Mouse (Mus musculus) heart, embryonic 10.5 days (tissue): Measurements from ENCODE around the gene Cadm2. TPM values are rescaled to one million over a fixed set of nuclear protein-coding genes. Genes with fewer than 3 reads are reported as not detected.

Experiments used
- DNase-seq: peaks from one replicate; pipeline ENCODE4 v3.0.0-alpha.2; 2017; ENCODE audit warnings: low spot score
- H3K27ac ChIP-seq: fragments of 300-500 bp; sonication (generic); 2 replicates; pipeline ENCODE4 v1.5.1; 2016; ENCODE audit warnings: mild to moderate bottlenecking
- H3K27me3 ChIP-seq: fragments of 300-500 bp; sonication (generic); 2 replicates; pipeline ENCODE4 v1.6.1; 2016; ENCODE audit warnings: mild to moderate bottlenecking; ENCODE audit not compliant: poor library complexity, insufficient read depth, severe bottlenecking
- H3K36me3 ChIP-seq: fragments of 300-500 bp; sonication (generic); 2 replicates; pipeline ENCODE4 v1.6.1; 2016; ENCODE audit warnings: mild to moderate bottlenecking, moderate library complexity
- H3K4me1 ChIP-seq: fragments of 300-500 bp; sonication (generic); 2 replicates; pipeline ENCODE4 v1.6.1; 2016; ENCODE audit warnings: mild to moderate bottlenecking
- H3K4me3 ChIP-seq: fragments of 300-500 bp; sonication (generic); 2 replicates; pipeline ENCODE4 v1.5.1; 2016; ENCODE audit warnings: mild to moderate bottlenecking, moderate library complexity
- H3K9me3 ChIP-seq: fragments of 300-500 bp; sonication (generic); 2 replicates; pipeline ENCODE4 v1.6.1; 2016; ENCODE audit warnings: mild to moderate bottlenecking, moderate library complexity
- WGBS: fragments of 180-500 bp; shearing (Covaris S2); methylation state at CpG from one replicate; pipeline ENCODE4 v1.1.7; 2016; 5-methylcytosine and 5-hydroxymethylcytosine counted together
- polyA plus RNA-seq: library from polyadenylated mRNA; unstranded; fragments of >200 nt; fragmentation: Nextera tagmentation; extraction: Ambion mirVana; gene quantifications from 2 replicates; pipeline ENCODE4 v1.2.1, GENCODE M21; 2016

The Cadm2 gene
- polyA plus RNA-seq, 1 experiment from 2014 or later, result 0.33 TPM

DNA sequence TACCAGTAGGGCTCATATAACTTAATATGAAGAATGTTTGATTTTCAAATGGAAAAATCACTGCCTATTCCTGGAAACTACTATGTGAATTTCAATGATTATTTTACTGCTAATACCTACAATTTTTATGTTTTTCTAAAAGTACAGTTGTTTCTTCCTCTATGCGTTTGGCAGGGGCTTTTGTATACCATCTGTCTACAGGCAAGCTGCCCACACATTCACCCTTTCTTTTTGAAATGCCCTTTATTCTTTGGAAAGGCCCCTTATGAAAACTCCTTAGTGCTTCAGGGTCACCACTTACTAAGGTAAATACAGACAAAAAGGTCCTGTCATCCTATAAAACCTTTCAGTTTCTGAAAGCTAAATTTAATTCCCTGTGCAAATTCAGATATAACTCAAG, 195.3 kb downstream of the Cadm2 start:
- no peaks in the 10 kb centered on the region for H3K9me3 ChIP-seq
- H3K4me3 ChIP-seq, result no peak overlapping the region
- no peaks in the 10 kb centered on the region for H3K36me3 ChIP-seq
- 78% methylated on average over 1 of the region's 1 CpGs for WGBS
- DNase-seq, result no peak
- no peak overlapping the region for H3K27ac ChIP-seq
- no peaks in the 10 kb centered on the region for H3K27me3 ChIP-seq
- no peaks in the 10 kb centered on the region for H3K4me1 ChIP-seq

- WGBS, result 61% methylated on average over 3 of the region's 3 CpGs
- H3K4me3 ChIP-seq, result no peak overlapping the region
- H3K27ac ChIP-seq, result no peak overlapping the region
- DNase-seq, result no peak
- H3K4me1 ChIP-seq, result no peaks in the 10 kb centered on the region
- H3K27me3 ChIP-seq, result no peaks in the 10 kb centered on the region
- no peaks in the 10 kb centered on the region for H3K9me3 ChIP-seq
- no peaks in the 10 kb centered on the region for H3K36me3 ChIP-seq
These were observed 209.8 kb downstream of the Cadm2 start for GRCm38 (mm10) chr16:67410926-67411325.

GRCm38 (mm10) chr16:67410482-67410881, 210.2 kb downstream of the Cadm2 start:
- WGBS, result 75% methylated on average over 2 of the region's 2 CpGs
- no peak overlapping the region for H3K27ac ChIP-seq
- no peaks in the 10 kb centered on the region for H3K9me3 ChIP-seq
- no peaks in the 10 kb centered on the region for H3K4me1 ChIP-seq
- H3K36me3 ChIP-seq, result no peaks in the 10 kb centered on the region
- H3K27me3 ChIP-seq, result no peaks in the 10 kb centered on the region
- no peak overlapping the region for H3K4me3 ChIP-seq
- DNase-seq, result no peak

GRCm38 (mm10) chr16:67367745-67368144, 253.0 kb downstream of the Cadm2 start:
- Histone ChIP-seq H3K27ac (no peak overlapping the region), H3K9me3 (no peaks in the 10 kb centered on the region), H3K27me3 (no peaks in the 10 kb centered on the region), H3K4me3 (no peak overlapping the region), H3K36me3 (no peaks in the 10 kb centered on the region), H3K4me1 (no peaks in the 10 kb centered on the region)
- DNase-seq, result no peak
- WGBS, result 80% methylated on average over 2 of the region's 2 CpGs

DNA sequence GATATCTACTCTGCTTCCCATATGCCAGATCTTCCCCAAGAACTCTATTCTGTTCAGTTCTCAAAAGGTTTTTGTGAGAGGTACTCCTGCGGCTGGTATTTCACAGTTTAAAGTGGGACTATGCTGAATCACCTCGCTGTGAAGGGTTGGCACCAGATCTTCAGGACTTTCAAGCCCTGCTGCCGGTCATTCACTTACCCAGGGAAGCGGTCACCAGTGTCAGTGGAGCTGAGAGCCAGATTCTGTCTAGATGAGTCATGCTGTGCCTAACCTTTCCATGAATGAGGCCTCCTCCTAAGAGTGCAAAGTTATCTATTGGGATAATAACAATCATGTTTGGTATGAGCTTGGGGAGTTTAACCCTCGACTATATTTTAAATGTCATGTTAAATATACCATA, 272.7 kb downstream of the Cadm2 start:
- H3K36me3 ChIP-seq, result no peaks in the 10 kb centered on the region
- H3K4me3 ChIP-seq, result no peak overlapping the region
- no peak for DNase-seq
- 77% methylated on average over 5 of the region's 5 CpGs for WGBS
- H3K27me3 ChIP-seq, result no peaks in the 10 kb centered on the region
- no peak overlapping the region for H3K27ac ChIP-seq
- H3K9me3 ChIP-seq, result no peaks in the 10 kb centered on the region
- H3K4me1 ChIP-seq, result no peaks in the 10 kb centered on the region

- no peak for DNase-seq
- Histone ChIP-seq H3K27me3 (no peaks in the 10 kb centered on the region), H3K9me3 (no peaks in the 10 kb centered on the region), H3K4me3 (no peak overlapping the region), H3K27ac (no peak overlapping the region), H3K36me3 (no peaks in the 10 kb centered on the region), H3K4me1 (no peaks in the 10 kb centered on the region)
These were observed 273.1 kb downstream of the Cadm2 start for GRCm38 (mm10) chr16:67347561-67347960.

DNA sequence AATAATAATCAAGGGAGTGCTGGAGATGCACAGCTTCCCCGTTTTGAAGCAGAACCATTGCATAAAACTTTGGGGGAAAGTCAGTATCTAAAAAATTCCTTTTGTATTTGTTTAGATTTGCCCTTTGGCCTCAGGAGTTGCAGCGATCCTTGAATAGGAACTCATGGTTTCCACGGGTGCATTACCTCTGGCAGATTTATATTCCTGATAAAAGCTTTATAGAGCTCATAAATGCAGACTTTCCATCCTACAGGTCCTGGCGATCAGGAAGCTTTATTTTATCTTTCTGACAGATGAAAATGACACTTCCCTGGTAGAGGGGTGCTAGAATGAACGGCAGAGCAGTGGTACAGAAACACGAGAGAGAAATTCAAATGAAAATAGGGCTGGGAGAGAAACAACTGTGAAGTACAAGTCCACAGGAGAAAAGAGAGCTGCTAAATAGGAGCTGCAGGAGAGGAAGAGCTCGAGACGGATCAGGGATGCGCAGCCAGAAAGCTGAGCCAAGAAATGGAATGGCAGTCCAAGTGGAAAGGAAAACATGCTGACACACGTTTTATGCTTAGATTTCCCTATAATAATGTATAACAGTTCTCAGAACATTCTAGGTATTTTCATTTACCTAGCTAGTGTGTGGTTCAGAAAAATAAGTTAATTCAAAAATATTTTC, 274.0 kb downstream of the Cadm2 start:
- 73% methylated on average over 10 of the region's 10 CpGs for WGBS
- H3K36me3 ChIP-seq, result no peaks in the 10 kb centered on the region
- no peaks in the 10 kb centered on the region for H3K27me3 ChIP-seq
- H3K27ac ChIP-seq, result no peak overlapping the region
- H3K9me3 ChIP-seq, result no peaks in the 10 kb centered on the region
- H3K4me1 ChIP-seq, result no peaks in the 10 kb centered on the region
- DNase-seq, result no peak
- no peak overlapping the region for H3K4me3 ChIP-seq

GRCm38 (mm10) chr16:67344194-67344593, 276.5 kb downstream of the Cadm2 start:
- WGBS, result 64% methylated on average over 5 of the region's 5 CpGs
- no peak overlapping the region for H3K27ac ChIP-seq

GRCm38 (mm10) chr16:67311033-67311432, 309.7 kb downstream of the Cadm2 start:
- H3K9me3 ChIP-seq, result no peaks in the 10 kb centered on the region
- H3K27me3 ChIP-seq, result no peaks in the 10 kb centered on the region
- no peaks in the 10 kb centered on the region for H3K4me1 ChIP-seq
- WGBS, result 82% methylated on average over 2 of the region's 2 CpGs
- no peaks in the 10 kb centered on the region for H3K36me3 ChIP-seq
- no peak for DNase-seq
- no peak overlapping the region for H3K27ac ChIP-seq
- no peak overlapping the region for H3K4me3 ChIP-seq

More at GRCm38 (mm10) chr16:67344194-67344593, 276.5 kb downstream of the Cadm2 start:
- no peaks in the 10 kb centered on the region for H3K9me3 ChIP-seq
- H3K36me3 ChIP-seq, result no peaks in the 10 kb centered on the region
- no peak overlapping the region for H3K4me3 ChIP-seq
- DNase-seq, result no peak
- no peaks in the 10 kb centered on the region for H3K27me3 ChIP-seq
- H3K4me1 ChIP-seq, result no peaks in the 10 kb centered on the region

DNA sequence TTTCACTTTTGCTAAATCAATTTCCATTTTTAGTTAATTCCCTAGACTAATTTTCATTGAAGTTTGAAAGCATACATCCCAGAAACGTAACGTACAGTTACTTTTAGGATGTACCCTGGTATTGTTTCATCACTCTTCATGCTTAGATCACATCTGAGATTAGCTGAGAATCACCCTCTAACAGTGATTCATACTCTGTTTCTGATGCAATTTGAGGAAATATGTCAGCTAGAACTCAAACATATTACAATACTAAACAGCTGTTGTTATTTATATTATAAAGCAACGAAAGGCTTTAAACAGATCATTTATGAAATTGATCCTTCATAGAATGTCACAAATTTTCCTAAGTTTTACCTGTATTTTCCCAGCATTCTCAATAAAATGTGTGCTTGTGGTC, 336.0 kb downstream of the Cadm2 start:
- no peaks in the 10 kb centered on the region for H3K4me1 ChIP-seq
- no peak for DNase-seq
- no peaks in the 10 kb centered on the region for H3K36me3 ChIP-seq
- 81% methylated on average over 3 of the region's 3 CpGs for WGBS
- H3K9me3 ChIP-seq, result no peaks in the 10 kb centered on the region
- no peak overlapping the region for H3K4me3 ChIP-seq
- H3K27me3 ChIP-seq, result no peaks in the 10 kb centered on the region
- no peak overlapping the region for H3K27ac ChIP-seq

DNA sequence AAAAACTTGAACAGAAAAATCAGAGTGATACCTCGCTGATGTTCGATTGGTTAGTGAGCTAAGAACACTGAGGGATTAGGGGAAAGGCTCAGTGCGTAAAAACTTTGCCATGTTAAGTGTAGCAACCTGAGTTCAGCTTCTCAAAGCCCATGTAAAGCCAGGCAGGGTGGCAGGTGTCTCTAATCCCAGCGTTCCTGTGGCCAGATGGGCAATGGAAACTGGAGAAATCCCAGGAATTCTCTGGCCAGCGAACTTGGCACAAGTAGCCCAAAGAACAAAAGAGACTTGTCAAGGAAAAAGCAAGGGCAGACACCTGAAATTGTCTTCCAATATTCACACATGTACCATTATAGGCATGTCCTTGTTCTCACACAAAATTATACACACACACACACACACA, 377.1 kb downstream of the Cadm2 start:
- no peaks in the 10 kb centered on the region for H3K4me1 ChIP-seq
- no peak for DNase-seq
- H3K36me3 ChIP-seq, result no peaks in the 10 kb centered on the region
- no peak overlapping the region for H3K4me3 ChIP-seq
- H3K27me3 ChIP-seq, result no peaks in the 10 kb centered on the region
- WGBS, result 73% methylated on average over 5 of the region's 5 CpGs
- no peak overlapping the region for H3K27ac ChIP-seq
- H3K9me3 ChIP-seq, result no peaks in the 10 kb centered on the region

GRCm38 (mm10) chr16:67234862-67235261, 385.8 kb downstream of the Cadm2 start:
- Histone ChIP-seq H3K4me3 (no peak overlapping the region), H3K4me1 (no peaks in the 10 kb centered on the region), H3K9me3 (no peaks in the 10 kb centered on the region), H3K27ac (no peak overlapping the region), H3K36me3 (no peaks in the 10 kb centered on the region), H3K27me3 (no peaks in the 10 kb centered on the region)
- no peak for DNase-seq
- 22% methylated on average over 1 of the region's 1 CpGs for WGBS

DNA sequence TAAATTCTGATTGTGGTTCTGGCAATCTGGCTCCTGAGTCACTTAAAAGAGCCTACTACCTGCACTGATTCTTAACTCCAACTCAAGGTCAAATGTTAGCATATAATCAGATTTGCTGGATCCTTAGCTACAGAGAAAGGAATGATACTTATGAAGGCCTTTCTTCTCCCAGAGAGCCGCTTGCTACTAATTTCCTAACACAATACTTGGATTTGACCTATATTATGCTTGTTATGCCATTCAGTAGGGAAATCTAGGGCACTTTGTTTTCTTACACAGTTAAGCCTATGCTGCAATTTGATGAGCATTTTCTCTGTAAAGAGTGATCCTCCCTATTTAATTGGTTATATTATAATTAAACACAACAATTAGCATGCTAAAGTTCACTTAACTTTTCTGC, 394.0 kb downstream of the Cadm2 start:
- H3K36me3 ChIP-seq, result no peaks in the 10 kb centered on the region
- H3K27me3 ChIP-seq, result no peaks in the 10 kb centered on the region
- H3K4me3 ChIP-seq, result no peak overlapping the region
- WGBS, result 82% methylated on average over 1 of the region's 1 CpGs
- H3K4me1 ChIP-seq, result no peaks in the 10 kb centered on the region
- DNase-seq, result no peak
- no peak overlapping the region for H3K27ac ChIP-seq
- H3K9me3 ChIP-seq, result no peaks in the 10 kb centered on the region

GRCm38 (mm10) chr16:67203329-67203728, 417.4 kb downstream of the Cadm2 start:
- no peak for DNase-seq
- no peaks in the 10 kb centered on the region for H3K4me1 ChIP-seq
- H3K27ac ChIP-seq, result no peak overlapping the region
- no peaks in the 10 kb centered on the region for H3K36me3 ChIP-seq
- H3K27me3 ChIP-seq, result no peaks in the 10 kb centered on the region
- H3K4me3 ChIP-seq, result no peak overlapping the region
- H3K9me3 ChIP-seq, result no peaks in the 10 kb centered on the region
